Mouse (Mus musculus) ES-E14 (cell line): Measurements from ENCODE around the gene Ceacam1.
"Not testable (repeated sequence)": the region's sequence is repeated elsewhere in the genome, so short reads cannot be mapped to it uniquely, and the experiment has no call there.

Experiments used
- CHD2 ChIP-seq: IDR thresholded peaks from 2 replicates; pipeline ENCODE4 v1.6.1; 2014; ENCODE audit warnings: mild to moderate bottlenecking, low read depth, low read length, inconsistent platforms
- HCFC1 ChIP-seq: IDR thresholded peaks from 2 replicates; pipeline ENCODE4 v1.6.1; 2012; ENCODE audit warnings: low read length, inconsistent platforms, borderline replicate concordance; ENCODE audit not compliant: insufficient read depth
- MAFK ChIP-seq: IDR thresholded peaks from 2 replicates; pipeline ENCODE4 v1.6.1; 2014; ENCODE audit warnings: mild to moderate bottlenecking, low read depth, low read length, inconsistent platforms; ENCODE audit not compliant: insufficient read depth
- ZC3H11A ChIP-seq: IDR thresholded peaks from 2 replicates; pipeline ENCODE4 v1.6.1; 2012; ENCODE audit warnings: low read depth, mild to moderate bottlenecking, inconsistent platforms, low read length, borderline replicate concordance
- ZNF384 ChIP-seq: IDR thresholded peaks from 2 replicates; pipeline ENCODE4 v1.6.1; 2012; ENCODE audit warnings: low read depth, low read length, inconsistent platforms

- TF ChIP-seq MAFK, ZNF384, HCFC1, ZC3H11A, CHD2: not testable (repeated sequence)
These were observed 38.8 kb upstream of the Ceacam1 start for GRCm38 (mm10) chr7:25516070-25516777.
